Mouse (Mus musculus): Measurements from ENCODE around the gene Steap3. TPM values are rescaled to one million over a fixed set of nuclear protein-coding genes. Genes with fewer than 3 reads are reported as not detected.

The Steap3 gene
- polyA plus RNA-seq, 1 experiment from 2014 or later = 2.1 TPM

DNA sequence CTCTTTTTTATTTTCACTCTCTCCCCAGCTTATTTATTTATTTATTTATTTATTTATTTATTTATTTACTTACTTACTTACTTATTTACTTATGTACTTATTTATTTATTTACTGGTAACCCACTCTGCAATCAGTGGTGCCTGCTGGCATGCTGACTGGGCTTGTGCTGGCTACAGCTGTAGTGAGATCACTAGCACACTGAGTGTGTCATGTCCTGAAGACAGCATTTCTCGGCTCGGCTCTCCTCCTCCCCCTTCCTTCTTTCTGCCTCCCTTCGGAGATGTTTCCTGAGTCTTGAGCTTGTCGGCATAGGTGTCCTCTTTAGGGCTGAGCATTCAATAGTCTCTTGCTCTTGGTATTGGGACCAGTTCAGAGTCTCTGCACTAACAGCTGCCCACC is 73.6 kb downstream of the Steap3 start:
- DNase-seq (ENCODE audit: low spot score) (no peak), ATAC-seq (no peak)
- H3K27me3 ChIP-seq (replicated peaks; ENCODE audit: control insufficient read depth, insufficient read depth, low read length) = no peaks in the 10 kb centered on the region
- H3K9ac ChIP-seq (ENCODE audit: low read length) = no peak overlapping the region
- no peak overlapping the region for H3K27ac ChIP-seq (ENCODE audit: low read depth, low read length)
- no peaks in the 10 kb centered on the region for H3K9me3 ChIP-seq (replicated peaks; ENCODE audit: control insufficient read depth, low read length)
- H3K36me3 ChIP-seq (ENCODE audit: control insufficient read depth, insufficient read depth, low read length) = no peaks in the 10 kb centered on the region
- no peak overlapping the region for H3K4me3 ChIP-seq (ENCODE audit: low read depth, low read length)
- H3K4me1 ChIP-seq (ENCODE audit: control insufficient read depth, insufficient read depth, low read length) = no peaks in the 10 kb centered on the region
- WGBS = 85% methylated on average over 4 of the region's 4 CpGs
- no peak overlapping the region for H3K4me2 ChIP-seq (ENCODE audit: low read length)

DNA sequence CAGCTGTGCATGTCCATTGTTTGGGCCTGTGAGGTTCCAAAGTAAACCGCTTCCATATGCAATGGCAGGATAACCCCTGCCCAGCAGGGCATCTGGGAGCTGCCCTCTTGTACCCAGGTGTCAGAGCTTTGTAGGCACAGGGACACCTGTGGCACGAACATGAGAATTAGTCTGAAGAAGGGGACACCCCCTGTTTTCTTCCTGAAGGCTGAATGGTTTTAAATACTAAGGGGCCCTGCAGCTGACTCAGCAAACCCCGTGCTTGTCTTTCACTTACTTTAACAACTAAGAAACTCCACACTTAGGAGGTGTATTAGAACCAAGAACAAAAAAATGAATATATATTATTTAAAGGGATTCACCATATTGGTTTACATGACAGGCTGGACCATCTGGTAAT is 74.4 kb downstream of the Steap3 start:
- H3K4me2 ChIP-seq (ENCODE audit: low read length) = no peak overlapping the region
- no peaks in the 10 kb centered on the region for H3K9me3 ChIP-seq (replicated peaks; ENCODE audit: control insufficient read depth, low read length)
- H3K9ac ChIP-seq (ENCODE audit: low read length) = no peak overlapping the region
- no peak overlapping the region for H3K4me3 ChIP-seq (ENCODE audit: low read depth, low read length)
- H3K27ac ChIP-seq (ENCODE audit: low read depth, low read length) = no peak overlapping the region
- no peaks in the 10 kb centered on the region for H3K27me3 ChIP-seq (replicated peaks; ENCODE audit: control insufficient read depth, insufficient read depth, low read length)
- no peaks in the 10 kb centered on the region for H3K36me3 ChIP-seq (ENCODE audit: control insufficient read depth, insufficient read depth, low read length)
- ATAC-seq (no peak), DNase-seq (ENCODE audit: low spot score) (no peak)
- H3K4me1 ChIP-seq (ENCODE audit: control insufficient read depth, insufficient read depth, low read length) = no peaks in the 10 kb centered on the region
- 49% methylated on average over 3 of the region's 3 CpGs for WGBS

DNA sequence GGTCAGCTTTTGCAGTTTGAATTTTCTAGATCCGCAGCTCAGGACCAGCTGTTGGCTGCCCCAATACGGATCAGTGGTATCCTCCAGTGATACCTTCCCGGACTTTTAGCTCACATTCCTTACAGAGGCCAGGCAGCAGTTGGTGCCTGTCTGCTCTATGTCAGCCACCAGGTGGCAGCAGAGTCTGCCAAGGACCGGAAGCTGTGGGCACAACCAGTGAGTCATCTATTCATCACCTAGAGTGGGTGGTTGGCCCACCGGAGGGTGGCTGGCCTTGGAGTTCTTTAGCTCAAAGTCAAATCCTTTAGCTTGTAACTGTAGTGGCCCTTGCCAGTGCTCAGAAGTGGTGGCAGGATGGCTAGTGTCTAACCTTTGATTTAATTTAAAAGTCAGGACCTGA is 75.3 kb downstream of the Steap3 start:
- H3K27ac ChIP-seq (ENCODE audit: low read depth, low read length) = no peak overlapping the region
- H3K27me3 ChIP-seq (replicated peaks; ENCODE audit: control insufficient read depth, insufficient read depth, low read length) = no peaks in the 10 kb centered on the region
- peak; percentile 79 for DNase-seq (ENCODE audit: low spot score)
- H3K4me3 ChIP-seq (ENCODE audit: low read depth, low read length) = no peak overlapping the region
- peak; percentile 79 for ATAC-seq
- H3K4me2 ChIP-seq (ENCODE audit: low read length) = no peak overlapping the region
- H3K9me3 ChIP-seq (replicated peaks; ENCODE audit: control insufficient read depth, low read length) = no peaks in the 10 kb centered on the region
- H3K36me3 ChIP-seq (ENCODE audit: control insufficient read depth, insufficient read depth, low read length) = no peaks in the 10 kb centered on the region
- H3K9ac ChIP-seq (ENCODE audit: low read length) = no peak overlapping the region
- 22% methylated on average over 5 of the region's 5 CpGs for WGBS
- no peaks in the 10 kb centered on the region for H3K4me1 ChIP-seq (ENCODE audit: control insufficient read depth, insufficient read depth, low read length)

DNA sequence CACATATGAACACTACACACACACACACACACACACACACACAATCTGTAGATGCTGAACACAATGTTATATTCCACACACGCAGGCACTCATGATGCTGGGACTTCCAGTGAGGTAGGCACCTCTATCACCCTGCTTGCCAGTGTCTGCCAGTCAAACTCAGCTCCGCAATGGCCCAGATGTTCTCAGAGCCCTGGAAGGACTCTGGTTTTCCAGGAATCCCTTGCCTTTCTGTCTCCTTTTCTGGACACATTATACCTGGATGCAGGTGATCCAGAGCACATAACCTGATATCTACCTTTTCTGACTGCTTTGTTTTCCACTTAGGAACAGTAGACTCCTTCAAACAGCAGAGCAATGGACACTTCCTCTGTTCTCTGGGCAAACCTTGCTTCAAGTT is 75.8 kb downstream of the Steap3 start:
- H3K9me3 ChIP-seq (replicated peaks; ENCODE audit: control insufficient read depth, low read length) = no peaks in the 10 kb centered on the region
- H3K27me3 ChIP-seq (replicated peaks; ENCODE audit: control insufficient read depth, insufficient read depth, low read length) = no peaks in the 10 kb centered on the region
- H3K4me2 ChIP-seq (ENCODE audit: low read length) = no peak overlapping the region
- 87% methylated on average over 2 of the region's 2 CpGs for WGBS
- no peaks in the 10 kb centered on the region for H3K4me1 ChIP-seq (ENCODE audit: control insufficient read depth, insufficient read depth, low read length)
- H3K9ac ChIP-seq (ENCODE audit: low read length) = no peak overlapping the region
- H3K36me3 ChIP-seq (ENCODE audit: control insufficient read depth, insufficient read depth, low read length) = no peaks in the 10 kb centered on the region
- no peak overlapping the region for H3K4me3 ChIP-seq (ENCODE audit: low read depth, low read length)
- H3K27ac ChIP-seq (ENCODE audit: low read depth, low read length) = no peak overlapping the region
- DNase-seq (ENCODE audit: low spot score) (no peak), ATAC-seq (no peak)

DNA sequence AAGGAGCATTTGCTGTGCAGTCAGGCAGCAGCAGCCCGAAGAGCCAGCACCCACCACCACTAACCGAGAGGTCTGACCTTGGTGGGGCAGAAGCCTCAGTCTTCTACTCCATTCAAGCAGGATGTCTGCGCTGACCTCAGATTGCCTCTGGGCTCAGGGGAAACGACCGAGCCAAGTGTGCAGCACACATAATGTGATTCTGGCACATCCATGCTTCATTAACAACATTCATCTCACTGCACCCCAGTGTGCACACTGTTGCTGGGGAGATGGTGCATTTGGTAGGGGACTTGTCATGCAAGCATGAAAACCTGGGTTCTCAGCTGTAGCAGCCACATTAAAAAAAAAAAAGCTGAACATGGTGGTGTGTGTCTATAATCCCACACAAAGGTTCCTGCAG is 76.6 kb downstream of the Steap3 start:
- Histone ChIP-seq H3K27me3 (replicated peaks; ENCODE audit: control insufficient read depth, insufficient read depth, low read length) (no peaks in the 10 kb centered on the region), H3K4me2 (ENCODE audit: low read length) (no peak overlapping the region), H3K27ac (ENCODE audit: low read depth, low read length) (no peak overlapping the region), H3K4me3 (ENCODE audit: low read depth, low read length) (no peak overlapping the region), H3K36me3 (ENCODE audit: control insufficient read depth, insufficient read depth, low read length) (no peaks in the 10 kb centered on the region), H3K9me3 (replicated peaks; ENCODE audit: control insufficient read depth, low read length) (no peaks in the 10 kb centered on the region), H3K4me1 (ENCODE audit: control insufficient read depth, insufficient read depth, low read length) (no peaks in the 10 kb centered on the region), H3K9ac (ENCODE audit: low read length) (no peak overlapping the region)
- DNase-seq (ENCODE audit: low spot score) (no peak), ATAC-seq (no peak)
- WGBS = 45% methylated on average over 5 of the region's 5 CpGs

DNA sequence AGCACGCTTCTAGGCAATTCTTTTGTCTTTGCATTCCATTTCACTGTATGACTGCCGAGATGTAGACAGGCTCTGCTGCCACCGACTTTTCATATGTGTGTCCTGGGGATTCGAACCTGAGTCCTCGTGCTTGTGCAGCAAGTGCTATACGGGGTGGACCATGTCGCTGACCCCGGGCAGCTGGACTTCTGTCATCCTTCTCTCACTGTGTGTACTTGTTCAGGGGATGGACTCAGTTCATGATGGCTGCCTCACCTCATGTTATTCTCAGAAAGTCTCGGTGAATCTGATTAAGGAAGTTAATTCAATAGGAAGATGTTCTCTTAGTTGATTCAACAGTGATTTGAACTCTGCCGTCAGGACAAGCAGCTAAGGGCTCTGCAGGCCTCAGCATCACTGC is 78.9 kb downstream of the Steap3 start:
- WGBS = 91% methylated on average over 10 of the region's 10 CpGs
- H3K9me3 ChIP-seq (replicated peaks; ENCODE audit: control insufficient read depth, low read length) = no peaks in the 10 kb centered on the region
- H3K4me2 ChIP-seq (ENCODE audit: low read length) = no peak overlapping the region
- no peak for ATAC-seq
- H3K4me1 ChIP-seq (ENCODE audit: control insufficient read depth, insufficient read depth, low read length) = no peaks in the 10 kb centered on the region
- no peaks in the 10 kb centered on the region for H3K36me3 ChIP-seq (ENCODE audit: control insufficient read depth, insufficient read depth, low read length)
- no peak overlapping the region for H3K4me3 ChIP-seq (ENCODE audit: low read depth, low read length)
- no peaks in the 10 kb centered on the region for H3K27me3 ChIP-seq (replicated peaks; ENCODE audit: control insufficient read depth, insufficient read depth, low read length)
- no peak overlapping the region for H3K27ac ChIP-seq (ENCODE audit: low read depth, low read length)
- no peak overlapping the region for H3K9ac ChIP-seq (ENCODE audit: low read length)
- no peak for DNase-seq (ENCODE audit: low spot score)

DNA sequence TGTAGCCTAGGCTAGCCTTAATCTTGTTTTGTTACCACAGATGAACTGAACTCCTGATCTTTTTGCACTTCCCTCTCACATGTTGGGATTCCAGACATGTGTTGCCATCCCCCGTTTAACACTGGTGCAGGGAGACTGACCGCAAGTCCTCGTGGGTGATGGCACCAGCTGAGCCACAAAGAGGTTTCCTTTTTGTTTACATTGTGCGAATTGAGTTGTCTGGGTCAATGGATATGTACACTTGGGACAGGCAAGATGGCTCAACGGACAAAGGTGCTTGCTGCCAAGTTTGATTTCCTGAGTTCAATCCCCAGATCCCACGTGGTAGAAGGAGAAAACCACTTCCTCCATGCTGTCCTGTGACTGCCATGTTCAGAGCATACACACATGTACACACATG is 80.2 kb downstream of the Steap3 start:
- DNase-seq (ENCODE audit: low spot score) = no peak
- Histone ChIP-seq H3K27ac (ENCODE audit: low read depth, low read length) (no peak overlapping the region), H3K36me3 (ENCODE audit: control insufficient read depth, insufficient read depth, low read length) (no peaks in the 10 kb centered on the region), H3K9me3 (replicated peaks; ENCODE audit: control insufficient read depth, low read length) (no peaks in the 10 kb centered on the region), H3K4me3 (ENCODE audit: low read depth, low read length) (no peak overlapping the region), H3K4me2 (ENCODE audit: low read length) (no peak overlapping the region), H3K4me1 (ENCODE audit: control insufficient read depth, insufficient read depth, low read length) (no peaks in the 10 kb centered on the region), H3K27me3 (replicated peaks; ENCODE audit: control insufficient read depth, insufficient read depth, low read length) (no peaks in the 10 kb centered on the region), H3K9ac (ENCODE audit: low read length) (no peak overlapping the region)
- no peak for ATAC-seq
- WGBS = 80% methylated on average over 6 of the region's 6 CpGs

DNA sequence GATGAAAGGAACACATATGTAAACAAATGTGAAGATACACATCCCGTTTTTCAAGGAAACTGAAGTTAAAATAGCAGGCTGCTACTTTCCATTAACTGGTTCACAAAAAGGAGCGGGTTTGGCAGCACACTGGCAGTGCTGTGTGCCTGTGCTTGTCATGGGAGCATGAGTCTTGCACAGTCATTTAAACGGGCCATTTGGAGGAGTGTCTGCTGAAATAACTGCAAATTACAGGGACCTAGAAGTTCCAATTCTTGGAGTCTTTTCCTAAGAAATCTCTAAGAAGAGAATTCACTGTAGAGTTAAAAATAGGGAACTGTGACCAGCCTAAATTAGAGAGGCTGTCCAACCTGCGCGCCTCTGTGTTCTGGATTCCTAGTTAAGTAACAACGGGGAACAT is 81.6 kb downstream of the Steap3 start:
- ATAC-seq (no peak), DNase-seq (ENCODE audit: low spot score) (no peak)
- H3K27me3 ChIP-seq (replicated peaks; ENCODE audit: control insufficient read depth, insufficient read depth, low read length) = no peaks in the 10 kb centered on the region
- H3K9me3 ChIP-seq (replicated peaks; ENCODE audit: control insufficient read depth, low read length) = no peaks in the 10 kb centered on the region
- no peak overlapping the region for H3K4me2 ChIP-seq (ENCODE audit: low read length)
- H3K9ac ChIP-seq (ENCODE audit: low read length) = no peak overlapping the region
- no peak overlapping the region for H3K27ac ChIP-seq (ENCODE audit: low read depth, low read length)
- H3K36me3 ChIP-seq (ENCODE audit: control insufficient read depth, insufficient read depth, low read length) = no peaks in the 10 kb centered on the region
- 90% methylated on average over 6 of the region's 6 CpGs for WGBS
- H3K4me3 ChIP-seq (ENCODE audit: low read depth, low read length) = no peak overlapping the region
- no peaks in the 10 kb centered on the region for H3K4me1 ChIP-seq (ENCODE audit: control insufficient read depth, insufficient read depth, low read length)

DNA sequence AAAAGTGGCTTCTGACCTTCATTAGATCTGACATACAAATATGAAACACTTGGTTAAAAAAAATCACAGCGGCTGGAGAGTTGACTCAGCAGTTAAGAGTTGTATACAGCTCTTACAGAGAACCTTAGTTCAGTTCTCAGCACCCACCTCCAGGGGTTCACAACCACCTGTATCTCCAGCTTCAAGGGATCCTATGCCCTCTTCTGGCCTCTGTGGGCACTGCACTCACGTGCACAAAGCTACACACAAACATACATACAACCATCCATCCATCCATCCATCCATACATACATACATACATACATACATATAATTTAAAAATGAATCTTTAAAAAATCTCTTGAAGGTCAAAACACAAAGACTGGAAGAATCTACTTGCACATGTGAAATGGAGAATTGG is 82.2 kb downstream of the Steap3 start:
- no peaks in the 10 kb centered on the region for H3K36me3 ChIP-seq (ENCODE audit: control insufficient read depth, insufficient read depth, low read length)
- no peaks in the 10 kb centered on the region for H3K9me3 ChIP-seq (replicated peaks; ENCODE audit: control insufficient read depth, low read length)
- WGBS = 96% methylated on average over 2 of the region's 2 CpGs
- no peak overlapping the region for H3K27ac ChIP-seq (ENCODE audit: low read depth, low read length)
- ATAC-seq (no peak), DNase-seq (ENCODE audit: low spot score) (no peak)
- H3K4me2 ChIP-seq (ENCODE audit: low read length) = no peak overlapping the region
- no peak overlapping the region for H3K4me3 ChIP-seq (ENCODE audit: low read depth, low read length)
- no peaks in the 10 kb centered on the region for H3K4me1 ChIP-seq (ENCODE audit: control insufficient read depth, insufficient read depth, low read length)
- no peaks in the 10 kb centered on the region for H3K27me3 ChIP-seq (replicated peaks; ENCODE audit: control insufficient read depth, insufficient read depth, low read length)
- no peak overlapping the region for H3K9ac ChIP-seq (ENCODE audit: low read length)

DNA sequence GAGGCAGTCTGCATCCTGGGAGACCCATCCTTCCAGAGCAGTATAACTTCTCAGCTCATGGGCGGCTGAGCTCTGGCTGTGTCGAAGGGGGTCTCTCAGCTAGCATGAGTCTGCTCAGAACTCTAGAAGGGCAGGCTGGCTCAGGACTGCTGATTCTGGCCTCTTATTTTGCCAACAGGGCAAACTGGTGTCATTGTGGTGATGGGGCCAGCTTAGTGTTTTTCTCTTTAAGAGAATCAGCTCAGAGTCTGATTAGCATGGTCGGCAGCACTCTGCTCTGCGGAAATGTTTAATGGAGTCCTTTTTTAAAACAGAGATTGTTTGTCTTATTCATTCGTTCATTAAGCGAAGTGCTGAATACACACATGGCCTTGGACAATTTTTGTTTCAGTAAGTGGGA is 83.3 kb downstream of the Steap3 start:
- no peak for DNase-seq (ENCODE audit: low spot score)
- no peaks in the 10 kb centered on the region for H3K9me3 ChIP-seq (replicated peaks; ENCODE audit: control insufficient read depth, low read length)

More for the DNA sequence above, 83.3 kb downstream of the Steap3 start:
- no peak overlapping the region for H3K9ac ChIP-seq (ENCODE audit: low read length)
- H3K4me2 ChIP-seq (ENCODE audit: low read length) = no peak overlapping the region
- H3K36me3 ChIP-seq (ENCODE audit: control insufficient read depth, insufficient read depth, low read length) = no peaks in the 10 kb centered on the region
- no peak overlapping the region for H3K27ac ChIP-seq (ENCODE audit: low read depth, low read length)
- 54% methylated on average over 6 of the region's 6 CpGs for WGBS
- no peaks in the 10 kb centered on the region for H3K4me1 ChIP-seq (ENCODE audit: control insufficient read depth, insufficient read depth, low read length)
- no peak overlapping the region for H3K4me3 ChIP-seq (ENCODE audit: low read depth, low read length)
- H3K27me3 ChIP-seq (replicated peaks; ENCODE audit: control insufficient read depth, insufficient read depth, low read length) = no peaks in the 10 kb centered on the region
- ATAC-seq = no peak
